Mouse (Mus musculus) limb, embryonic 12.5 days (tissue): ENCODE measurements around the gene Il1rapl2. TPM values are rescaled to one million over a fixed set of nuclear protein-coding genes. Genes with fewer than 3 reads are reported as not detected.

Experiments
- ATAC-seq: fragments of 200-750 bp; cut with Nextera tagmentation; 2 replicates; pipeline ENCODE4 v1.8.0; 2017; ENCODE audit warnings: low read depth, moderate TSS enrichment; ENCODE audit not compliant: insufficient number of reproducible peaks, insufficient read depth, low FRiP score, low TSS enrichment
- H3K27ac ChIP-seq: fragments of 300-500 bp; sonication (generic); 2 replicates; pipeline ENCODE4 v1.5.1; 2016; ENCODE audit warnings: mild to moderate bottlenecking, moderate library complexity
- H3K27me3 ChIP-seq: fragments of 300-500 bp; sonication (generic); 2 replicates; pipeline ENCODE4 v1.6.1; 2016; ENCODE audit warnings: mild to moderate bottlenecking, moderate library complexity
- H3K36me3 ChIP-seq: fragments of 300-500 bp; sonication (generic); 2 replicates; pipeline ENCODE4 v1.6.1; 2016; ENCODE audit warnings: mild to moderate bottlenecking, moderate library complexity
- H3K4me1 ChIP-seq: fragments of 300-500 bp; sonication (generic); replicated peaks from 2 replicates; pipeline ENCODE4 v1.6.1; 2016
- H3K4me2 ChIP-seq: fragments of 300-500 bp; sonication (generic); 2 replicates; pipeline ENCODE4 v1.6.1; 2016; ENCODE audit warnings: mild to moderate bottlenecking, moderate library complexity
- H3K4me3 ChIP-seq: fragments of 300-500 bp; sonication (generic); replicated peaks from 2 replicates; pipeline ENCODE4 v1.5.1; 2016; ENCODE audit warnings: mild to moderate bottlenecking
- H3K9ac ChIP-seq: fragments of 300-500 bp; sonication (generic); replicated peaks from 2 replicates; pipeline ENCODE4 v1.6.1; 2016; ENCODE audit warnings: mild to moderate bottlenecking, moderate library complexity
- H3K9me3 ChIP-seq: fragments of 300-500 bp; sonication (generic); 2 replicates; pipeline ENCODE4 v1.6.1; 2016; ENCODE audit warnings: mild to moderate bottlenecking, moderate library complexity
- WGBS: fragments of 180-500 bp; shearing (Covaris S2); methylation state at CpG from one replicate; pipeline ENCODE4 v1.1.7; 2016; 5-methylcytosine and 5-hydroxymethylcytosine counted together
- polyA plus RNA-seq: library from polyadenylated mRNA; unstranded; fragments of >200 nt; fragmentation: Nextera tagmentation; extraction: Ambion mirVana; gene quantifications from 2 replicates; pipeline ENCODE4 v1.2.1, GENCODE M21; 2016

Il1rapl2 gene
- polyA plus RNA-seq, 1 experiment from 2014 or later, result 0.70 TPM

DNA sequence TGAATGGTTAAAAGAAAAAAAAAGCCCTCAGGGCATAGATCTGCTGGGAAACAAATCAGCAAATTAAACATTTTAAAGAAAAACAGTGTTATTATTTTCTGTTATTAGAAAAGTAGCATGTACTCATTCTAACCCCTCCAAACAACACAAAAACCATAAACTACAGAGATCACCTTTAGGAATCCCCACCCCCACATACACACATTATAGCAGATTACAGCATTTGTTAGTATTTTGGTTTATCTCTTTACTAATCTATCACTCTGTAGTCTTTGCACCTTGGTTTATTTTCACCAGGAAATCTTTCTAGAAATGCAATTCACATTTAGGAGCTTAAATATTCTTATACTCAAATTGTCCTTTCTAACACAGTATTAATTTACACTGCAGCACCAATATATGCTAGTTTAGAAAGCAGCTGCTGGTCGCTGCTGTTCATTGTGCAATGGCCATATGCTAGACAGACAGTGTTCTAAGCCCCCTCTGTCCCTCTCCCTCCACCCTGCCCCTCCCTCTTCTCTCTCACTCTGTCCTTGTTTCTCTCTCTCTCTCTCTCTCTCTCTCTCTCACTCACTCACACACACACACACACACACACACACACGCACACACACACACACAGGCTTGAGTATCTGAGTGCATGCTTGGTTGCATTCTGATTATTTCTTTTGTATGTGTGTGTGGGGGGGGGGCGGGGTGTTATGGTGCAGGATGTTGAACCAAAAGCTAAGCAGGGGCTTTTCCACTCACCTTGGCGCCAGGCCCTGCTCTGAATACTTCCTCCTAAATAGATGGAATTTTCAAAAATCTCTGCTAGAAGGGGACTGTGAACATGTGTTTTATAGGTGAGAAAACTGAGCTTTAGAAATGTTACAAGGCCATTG lies 236.1 kb downstream of the Il1rapl2 start:
- Histone ChIP-seq H3K9ac (no peak overlapping the region), H3K27me3 (peaks cover 3% of the 10 kb centered on the region; the same call in 1 of the 2 replicates), H3K27ac (no peak overlapping the region), H3K9me3 (no peaks in the 10 kb centered on the region), H3K36me3 (no peaks in the 10 kb centered on the region), H3K4me2 (no peak overlapping the region), H3K4me3 (no peak overlapping the region), H3K4me1 (no peaks in the 10 kb centered on the region)
- WGBS, result 55% methylated on average over 4 of the region's 4 CpGs
- ATAC-seq, result no peak

DNA sequence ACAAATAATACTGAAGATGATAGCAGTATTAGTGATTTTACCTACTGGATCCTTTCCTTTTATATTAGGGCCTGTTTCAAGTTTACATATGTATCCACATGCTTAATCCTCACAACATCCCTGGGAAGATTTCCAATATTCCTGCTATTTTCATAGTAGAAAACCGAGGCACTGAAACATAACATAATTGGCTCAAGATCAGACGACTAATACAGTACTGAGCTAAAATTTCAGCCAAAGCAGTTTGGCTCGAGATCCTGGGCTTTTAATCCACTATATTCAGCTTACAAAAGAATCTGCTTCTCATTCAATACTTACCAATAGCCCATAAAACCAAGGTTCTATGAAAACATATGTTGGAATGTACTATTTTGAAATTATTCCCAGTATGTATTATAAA lies 239.1 kb downstream of the Il1rapl2 start:
- ATAC-seq, result no peak
- no peaks in the 10 kb centered on the region for H3K4me1 ChIP-seq

DNA sequence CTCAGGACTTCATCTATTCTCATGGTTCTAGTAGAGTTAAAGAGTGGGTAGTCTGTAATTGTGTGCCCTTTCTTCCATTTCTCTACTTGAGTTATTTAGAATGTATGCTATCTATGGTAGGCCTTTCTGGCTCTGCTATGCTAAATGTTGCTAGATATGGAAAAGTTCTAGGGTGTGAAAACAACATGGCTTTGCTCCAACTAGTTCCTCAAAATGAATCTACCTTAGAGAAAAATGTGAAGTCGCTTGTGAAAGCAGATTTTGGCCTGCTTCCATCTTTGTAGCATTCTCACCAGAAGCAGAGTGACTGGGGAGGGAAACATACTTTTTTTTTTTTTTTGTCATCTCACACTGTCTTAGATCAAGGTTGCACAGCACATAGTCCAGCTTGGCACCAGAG lies 241.7 kb downstream of the Il1rapl2 start:
- Histone ChIP-seq H3K27me3 (no peaks in the 10 kb centered on the region), H3K9ac (no peak overlapping the region), H3K27ac (no peak overlapping the region), H3K36me3 (no peaks in the 10 kb centered on the region), H3K4me3 (no peak overlapping the region), H3K4me1 (no peaks in the 10 kb centered on the region), H3K4me2 (no peak overlapping the region), H3K9me3 (no peaks in the 10 kb centered on the region)
- ATAC-seq, result no peak
- WGBS, result 58% methylated on average over 1 of the region's 1 CpGs

More for the DNA sequence above, 239.1 kb downstream of the Il1rapl2 start:
- H3K4me2 ChIP-seq, result no peak overlapping the region
- 68% methylated on average over 3 of the region's 3 CpGs for WGBS
- no peak overlapping the region for H3K4me3 ChIP-seq
- H3K9me3 ChIP-seq, result no peaks in the 10 kb centered on the region
- H3K27me3 ChIP-seq, result no peaks in the 10 kb centered on the region
- no peaks in the 10 kb centered on the region for H3K36me3 ChIP-seq
- no peak overlapping the region for H3K27ac ChIP-seq
- H3K9ac ChIP-seq, result no peak overlapping the region

DNA sequence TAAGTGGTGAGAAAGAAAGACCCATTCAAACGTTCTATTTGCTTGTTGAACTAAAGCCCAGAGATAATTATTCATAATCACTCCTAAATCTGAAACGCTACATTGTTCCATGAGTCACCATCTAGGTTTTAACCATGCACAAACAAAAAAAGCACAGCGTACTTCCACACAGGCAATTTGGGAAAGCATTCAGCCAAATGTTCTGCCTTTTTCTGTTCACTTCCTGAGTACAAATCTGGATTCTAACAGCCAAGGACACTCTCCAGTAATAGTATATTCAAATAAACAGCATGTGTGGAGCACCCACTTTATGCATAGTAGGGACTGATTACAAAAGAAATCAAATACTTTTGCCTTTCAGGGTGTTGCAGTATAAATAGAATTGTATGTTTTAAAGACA lies 278.5 kb downstream of the Il1rapl2 start:
- H3K27me3 ChIP-seq, result no peaks in the 10 kb centered on the region
- H3K27ac ChIP-seq, result no peak overlapping the region
- no peaks in the 10 kb centered on the region for H3K36me3 ChIP-seq
- 69% methylated on average over 3 of the region's 3 CpGs for WGBS
- H3K4me2 ChIP-seq, result no peak overlapping the region
- H3K4me1 ChIP-seq, result no peaks in the 10 kb centered on the region
- no peaks in the 10 kb centered on the region for H3K9me3 ChIP-seq
- H3K4me3 ChIP-seq, result no peak overlapping the region
- no peak for ATAC-seq
- no peak overlapping the region for H3K9ac ChIP-seq

DNA sequence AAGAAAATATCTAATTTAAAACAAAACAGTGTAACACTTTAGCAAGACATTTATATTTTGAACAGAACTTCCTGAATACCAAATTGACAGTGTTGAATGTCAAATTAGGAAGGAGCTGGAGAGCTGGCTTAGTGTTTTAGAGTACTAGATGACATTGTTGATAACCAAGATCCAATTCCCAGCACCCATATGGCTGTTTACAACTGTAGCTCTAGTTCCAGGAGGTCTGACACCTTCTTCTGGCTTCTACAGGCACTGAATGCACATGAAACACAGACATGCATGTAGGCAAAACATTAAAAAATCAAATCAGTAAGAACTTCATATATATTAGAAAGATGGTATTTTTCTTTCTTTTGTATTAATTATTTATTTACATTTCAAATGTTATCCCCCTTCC lies 353.1 kb downstream of the Il1rapl2 start:
- no peaks in the 10 kb centered on the region for H3K9me3 ChIP-seq
- no peak overlapping the region for H3K27ac ChIP-seq
- no peak overlapping the region for H3K4me3 ChIP-seq
- no peaks in the 10 kb centered on the region for H3K36me3 ChIP-seq
- H3K4me2 ChIP-seq, result no peak overlapping the region
- 0 out of 2 replicates have a peak, but pooled peaks cover 3% of the 10 kb centered on the region for H3K27me3 ChIP-seq
- ATAC-seq, result no peak
- no peak overlapping the region for H3K9ac ChIP-seq
- H3K4me1 ChIP-seq, result no peaks in the 10 kb centered on the region

DNA sequence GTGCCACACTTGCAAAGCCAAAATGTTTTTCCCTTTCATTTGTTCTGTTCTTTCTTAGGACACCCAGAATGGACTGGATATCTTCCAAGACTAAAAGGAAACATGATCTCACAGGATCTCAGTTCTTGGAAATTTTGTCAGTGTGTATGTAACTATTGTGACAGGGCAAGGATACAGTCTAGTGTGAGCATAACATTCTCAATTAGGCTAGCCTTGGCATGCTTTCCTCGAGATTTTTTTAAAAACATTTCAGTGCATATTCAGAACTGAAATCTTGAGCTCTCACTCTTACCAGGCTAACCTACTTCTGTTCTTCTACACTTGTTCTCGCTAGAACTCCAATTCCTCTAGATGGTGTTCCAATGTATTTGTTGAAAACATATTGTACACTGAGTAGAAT lies 356.4 kb downstream of the Il1rapl2 start:
- ATAC-seq, result no peak
- 70% methylated on average over 2 of the region's 2 CpGs for WGBS

DNA sequence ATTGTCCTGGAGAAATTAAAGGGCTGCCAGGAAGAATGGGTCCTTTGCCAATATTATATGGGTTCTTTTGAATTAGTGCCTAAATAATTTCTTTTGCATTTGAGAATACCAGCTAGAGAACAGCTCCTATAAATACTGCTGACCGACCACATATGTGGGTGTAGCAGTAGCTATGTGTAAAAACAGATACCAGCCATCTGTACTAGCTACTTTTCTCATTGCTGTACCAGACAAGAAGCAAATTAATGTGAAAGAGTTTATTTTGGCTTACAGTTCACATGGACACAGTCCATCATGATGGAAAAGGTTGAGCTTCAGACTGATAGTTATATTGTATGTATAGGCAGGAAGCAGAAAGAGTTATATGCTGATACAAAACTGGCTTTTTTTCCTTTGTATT lies 377.3 kb downstream of the Il1rapl2 start:
- Histone ChIP-seq H3K4me1 (no peaks in the 10 kb centered on the region), H3K4me2 (no peak overlapping the region), H3K9me3 (no peaks in the 10 kb centered on the region), H3K27ac (no peak overlapping the region), H3K4me3 (no peak overlapping the region), H3K27me3 (no peaks in the 10 kb centered on the region), H3K9ac (no peak overlapping the region), H3K36me3 (no peaks in the 10 kb centered on the region)
- no peak for ATAC-seq
- WGBS, result 88% methylated on average over 1 of the region's 1 CpGs

More for the DNA sequence above, 356.4 kb downstream of the Il1rapl2 start:
- H3K27me3 ChIP-seq, result 0 out of 2 replicates have a peak, but pooled peaks cover 3% of the 10 kb centered on the region
- H3K9ac ChIP-seq, result no peak overlapping the region
- no peaks in the 10 kb centered on the region for H3K9me3 ChIP-seq
- no peaks in the 10 kb centered on the region for H3K36me3 ChIP-seq
- no peaks in the 10 kb centered on the region for H3K4me1 ChIP-seq
- H3K4me3 ChIP-seq, result no peak overlapping the region
- H3K27ac ChIP-seq, result no peak overlapping the region
- no peak overlapping the region for H3K4me2 ChIP-seq

DNA sequence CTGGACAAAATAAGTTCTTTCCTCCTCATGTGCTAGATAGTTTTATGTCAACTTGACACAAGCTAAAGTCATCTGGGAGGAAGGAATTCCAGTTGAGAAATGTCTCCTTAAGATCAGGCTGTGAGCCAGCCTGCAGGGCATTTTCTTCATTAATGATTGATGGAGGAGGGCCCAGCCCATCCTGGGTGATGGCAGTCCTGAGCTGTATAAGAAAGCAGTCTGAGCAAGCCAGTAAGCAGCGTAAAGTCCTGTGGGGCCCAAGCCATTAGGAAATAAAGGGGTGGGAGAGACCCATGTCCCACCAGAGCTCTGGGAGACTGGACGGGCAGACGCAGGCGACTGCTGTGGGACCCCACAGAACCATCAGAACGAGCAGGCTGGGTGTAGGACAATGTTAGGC lies 400.9 kb downstream of the Il1rapl2 start:
- no peaks in the 10 kb centered on the region for H3K9me3 ChIP-seq
- 70% methylated on average over 5 of the region's 5 CpGs for WGBS

DNA sequence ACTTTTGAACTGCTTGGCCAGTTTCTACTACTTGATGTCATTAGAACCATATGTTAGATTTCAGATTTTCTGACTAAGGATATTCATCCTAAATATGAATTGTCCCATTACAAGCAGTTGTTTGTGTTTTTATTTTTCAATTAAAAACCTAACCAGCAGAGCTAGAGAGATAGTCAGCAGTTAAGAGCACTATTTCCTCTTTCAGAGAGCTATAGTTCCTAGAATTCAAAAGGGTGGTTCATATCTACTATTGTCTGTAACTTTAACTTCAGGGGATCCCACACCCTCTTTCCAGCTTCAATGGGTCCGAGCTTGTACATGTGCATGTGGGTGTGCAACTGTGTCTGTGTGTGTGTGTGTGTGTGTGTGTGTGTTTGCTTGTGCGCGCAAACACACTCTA lies 472.7 kb downstream of the Il1rapl2 start:
- Histone ChIP-seq H3K9ac (no peak overlapping the region), H3K4me2 (no peak overlapping the region), H3K27ac (no peak overlapping the region), H3K36me3 (no peaks in the 10 kb centered on the region), H3K9me3 (no peaks in the 10 kb centered on the region), H3K27me3 (0 out of 2 replicates have a peak, but pooled peaks cover 5% of the 10 kb centered on the region), H3K4me1 (no peaks in the 10 kb centered on the region), H3K4me3 (no peak overlapping the region)
- WGBS, result 87% methylated on average over 3 of the region's 3 CpGs
- ATAC-seq, result no peak

More for the DNA sequence above, 400.9 kb downstream of the Il1rapl2 start:
- H3K4me3 ChIP-seq, result no peak overlapping the region
- no peaks in the 10 kb centered on the region for H3K27me3 ChIP-seq
- H3K36me3 ChIP-seq, result no peaks in the 10 kb centered on the region
- no peak overlapping the region for H3K9ac ChIP-seq
- no peak overlapping the region for H3K4me2 ChIP-seq
- no peak for ATAC-seq
- H3K27ac ChIP-seq, result no peak overlapping the region
- H3K4me1 ChIP-seq, result no peaks in the 10 kb centered on the region

DNA sequence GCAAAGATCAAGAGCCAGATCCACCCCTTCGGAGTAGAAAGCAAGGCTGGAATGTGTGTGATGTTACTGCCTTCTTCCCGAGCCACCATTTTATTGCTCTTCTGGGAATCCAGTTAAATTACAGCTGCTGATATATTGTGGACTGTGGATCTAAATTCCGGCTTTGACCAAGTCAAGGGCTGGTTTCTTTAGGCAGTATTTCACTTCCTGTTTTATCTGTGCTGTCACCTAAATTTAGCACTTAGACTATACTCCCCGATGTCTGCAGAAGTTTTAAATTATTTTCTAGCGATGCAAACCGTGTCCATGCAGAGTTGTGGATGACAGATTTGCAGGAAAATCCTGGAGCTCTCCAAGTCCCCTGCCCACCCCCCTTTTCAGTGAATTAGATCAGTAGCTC lies 533.5 kb downstream of the Il1rapl2 start:
- Histone ChIP-seq H3K4me3 (no peak overlapping the region), H3K4me2 (no peak overlapping the region), H3K9ac (no peak overlapping the region), H3K9me3 (no peaks in the 10 kb centered on the region), H3K27me3 (no peaks in the 10 kb centered on the region), H3K4me1 (no peaks in the 10 kb centered on the region), H3K27ac (no peak overlapping the region), H3K36me3 (no peaks in the 10 kb centered on the region)
- ATAC-seq, result no peak
- WGBS, result 34% methylated on average over 6 of the region's 6 CpGs

DNA sequence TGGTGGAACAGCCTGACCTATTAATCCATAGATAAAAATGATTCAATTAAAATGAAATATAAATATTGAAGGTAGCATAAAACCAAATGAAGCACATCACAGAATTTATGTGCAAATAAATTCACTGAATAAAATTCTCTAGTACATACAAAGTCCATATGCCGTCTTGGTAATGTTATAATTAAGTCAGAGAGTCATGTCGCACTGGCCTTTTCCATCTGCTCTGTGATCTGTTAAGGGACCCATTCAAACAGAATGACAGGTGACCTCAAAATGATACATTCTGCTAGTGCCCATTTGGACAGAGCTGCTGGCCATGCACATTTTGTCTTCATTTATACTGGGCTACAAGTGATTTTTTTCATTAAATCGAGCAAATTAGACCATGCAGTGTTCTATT lies 534.3 kb downstream of the Il1rapl2 start:
- 31% methylated on average over 3 of the region's 3 CpGs for WGBS
- H3K36me3 ChIP-seq, result no peaks in the 10 kb centered on the region
- H3K4me1 ChIP-seq, result no peaks in the 10 kb centered on the region
- no peak for ATAC-seq
- H3K4me3 ChIP-seq, result no peak overlapping the region
- H3K27ac ChIP-seq, result no peak overlapping the region
- H3K27me3 ChIP-seq, result no peaks in the 10 kb centered on the region
- H3K4me2 ChIP-seq, result no peak overlapping the region
- no peaks in the 10 kb centered on the region for H3K9me3 ChIP-seq
- H3K9ac ChIP-seq, result no peak overlapping the region

DNA sequence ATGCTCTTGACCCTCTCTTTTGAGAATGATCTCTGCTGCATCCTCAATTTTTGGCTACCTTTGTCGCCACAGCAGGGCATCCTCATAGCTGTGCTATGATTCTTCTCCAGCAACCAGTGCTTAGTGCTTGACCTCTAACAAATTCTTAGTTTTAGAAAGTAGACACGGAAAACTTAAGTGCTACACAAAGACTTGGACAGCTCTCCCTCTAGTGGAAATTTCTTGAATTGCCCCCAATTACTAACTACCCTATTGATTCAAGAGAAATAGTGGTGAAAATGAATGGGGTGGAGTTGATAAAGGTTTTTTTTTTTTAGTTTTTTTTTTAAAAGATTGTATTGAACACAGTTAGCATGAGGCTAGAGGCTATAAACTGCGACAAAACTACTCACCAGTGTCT lies 599.7 kb downstream of the Il1rapl2 start:
- H3K9ac ChIP-seq, result no peak overlapping the region
- no peaks in the 10 kb centered on the region for H3K36me3 ChIP-seq
- H3K27me3 ChIP-seq, result no peaks in the 10 kb centered on the region
- H3K4me1 ChIP-seq, result no peaks in the 10 kb centered on the region
- no peaks in the 10 kb centered on the region for H3K9me3 ChIP-seq
- no peak overlapping the region for H3K27ac ChIP-seq
- H3K4me3 ChIP-seq, result no peak overlapping the region
- 14% methylated on average over 3 of the region's 3 CpGs for WGBS
- no peak overlapping the region for H3K4me2 ChIP-seq
- ATAC-seq, result no peak
